Mouse (Mus musculus): ENCODE results near the gene Zfp362.

Gene Zfp362

GRCm38 (mm10) chr4:128806043-128806826, at the start of gene Zfp362:
TSS of gene Zfp362 (minus strand) at chr4:128806045.
- DNase-seq, result peak; percentile 97

DNA sequence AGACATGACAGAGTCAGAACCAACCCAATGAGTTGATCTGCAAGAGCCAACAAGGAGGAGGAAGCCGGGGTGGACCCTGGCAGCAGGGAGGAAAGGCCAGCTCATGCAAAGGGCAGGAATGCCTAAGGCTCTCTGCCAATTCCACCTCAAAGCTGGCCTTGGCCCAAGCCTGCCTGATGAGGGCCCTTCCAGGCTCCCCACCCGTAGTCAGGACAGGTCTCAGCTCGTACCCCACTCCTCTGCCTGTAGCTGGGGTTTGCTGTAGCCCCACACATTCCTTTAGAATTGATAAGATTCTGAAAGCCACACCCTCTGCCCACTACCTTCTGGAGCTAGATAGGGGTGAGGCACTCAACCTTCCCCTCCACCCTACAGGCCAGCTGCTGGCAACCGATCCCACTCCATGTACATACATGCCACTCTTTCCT, 49.8 kb upstream of the Zfp362 start:
- peak; percentile 92 for DNase-seq

DNA sequence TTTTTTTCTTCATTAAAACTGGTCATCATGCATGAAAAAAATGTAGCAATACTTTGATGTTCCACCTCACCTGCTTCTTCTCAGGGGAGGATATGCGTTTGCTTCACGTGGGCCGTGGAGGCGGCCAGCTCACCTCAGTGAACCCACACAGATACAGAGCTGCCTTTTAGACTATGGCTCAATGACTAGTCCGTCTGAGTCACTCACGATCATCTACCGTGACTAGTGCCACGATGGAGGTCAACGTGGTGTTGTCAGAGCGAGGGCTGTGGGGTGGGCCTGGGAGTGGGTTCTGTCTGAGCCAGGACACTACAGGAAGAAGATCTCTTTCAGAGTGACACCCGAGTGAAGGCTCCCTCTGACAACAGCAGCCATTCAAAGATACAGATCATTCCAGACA, 47.3 kb upstream of the Zfp362 start:
- no peak for DNase-seq

DNA sequence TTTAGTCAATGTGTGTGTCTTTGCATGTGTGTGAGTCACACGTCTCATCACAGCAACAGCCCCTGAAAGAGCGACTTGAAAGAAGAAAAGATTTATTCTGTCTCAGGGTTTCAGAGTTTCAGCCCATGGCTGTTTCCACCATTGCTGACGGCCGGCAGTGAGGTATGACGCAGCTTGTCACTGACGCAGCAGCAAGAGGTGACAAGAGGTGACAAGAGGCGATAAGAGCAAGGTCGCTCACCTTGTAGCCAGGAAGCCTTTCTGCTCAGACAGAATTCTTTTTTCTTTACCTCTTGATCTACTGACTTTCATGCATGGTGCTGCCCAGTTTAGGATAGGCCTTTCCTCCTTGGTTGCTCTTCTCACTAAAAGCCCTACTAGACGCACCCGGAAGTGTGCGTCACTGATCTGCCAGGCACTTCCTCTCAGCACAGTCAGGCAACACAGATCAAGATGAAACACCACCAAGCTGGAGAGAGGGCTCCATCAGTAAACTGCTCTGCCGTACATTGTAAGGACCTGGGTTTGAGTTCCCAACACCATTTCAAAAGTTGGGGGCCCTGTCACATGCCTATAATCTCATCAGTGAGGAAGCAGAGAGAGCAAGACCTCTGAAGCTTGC, 46.5 kb upstream of the Zfp362 start:
- no peak for DNase-seq

GRCm38 (mm10) chr4:128849686-128850085, 43.8 kb upstream of the Zfp362 start:
- DNase-seq, result no peak

DNA sequence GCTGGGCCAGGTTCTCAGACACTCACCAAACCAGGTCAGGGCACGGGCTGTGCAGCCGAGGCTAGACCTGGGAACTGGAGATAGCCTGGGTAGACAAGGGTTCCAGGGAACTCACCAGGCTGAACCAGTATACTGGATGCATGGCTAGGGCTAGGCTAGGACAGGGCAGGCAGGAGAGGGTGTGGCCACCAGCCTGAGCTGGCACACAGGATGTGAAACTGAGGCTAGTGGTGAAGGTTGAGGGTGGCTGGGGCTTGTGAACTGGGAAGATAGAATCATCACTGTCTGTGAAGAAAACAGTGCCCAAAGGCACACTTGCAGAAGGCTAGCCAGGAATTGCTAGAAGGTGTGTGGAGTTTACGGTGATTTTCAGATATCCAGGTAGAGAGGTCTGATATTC, 43.1 kb upstream of the Zfp362 start:
- DNase-seq, result no peak

DNA sequence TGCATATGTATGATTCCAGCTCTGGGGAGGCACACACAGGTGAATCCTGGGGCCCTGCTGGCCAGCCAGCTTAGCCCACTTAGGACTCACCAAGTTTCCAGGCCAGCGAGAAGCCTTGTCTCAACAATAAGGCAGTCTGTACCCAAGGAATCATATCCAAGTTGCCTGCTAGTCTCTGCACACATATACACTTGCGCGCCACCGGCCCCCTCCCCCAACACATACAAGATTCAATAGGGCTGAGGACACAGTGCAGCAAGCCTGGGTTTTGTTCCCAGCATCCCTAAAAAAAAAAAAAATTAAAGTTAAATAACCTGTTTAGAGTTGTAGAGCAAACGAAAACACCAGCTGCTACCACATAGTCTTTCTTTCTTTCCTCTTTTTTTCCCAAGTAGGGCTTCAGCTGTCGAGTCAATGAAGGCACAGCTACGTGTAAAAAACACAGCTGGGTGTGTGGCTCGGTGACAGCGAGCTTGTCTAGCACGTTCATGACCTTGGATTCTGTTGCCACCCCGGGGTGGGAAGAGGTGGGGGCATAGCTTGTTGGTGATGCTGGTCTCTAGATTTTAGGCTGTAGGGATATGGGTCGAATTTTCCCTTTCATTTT, 39.6 kb upstream of the Zfp362 start:
- DNase-seq, result no peak

- DNase-seq, result no peak
Measured at GRCm38 (mm10) chr4:128844566-128844965, 38.7 kb upstream of the Zfp362 start.

DNA sequence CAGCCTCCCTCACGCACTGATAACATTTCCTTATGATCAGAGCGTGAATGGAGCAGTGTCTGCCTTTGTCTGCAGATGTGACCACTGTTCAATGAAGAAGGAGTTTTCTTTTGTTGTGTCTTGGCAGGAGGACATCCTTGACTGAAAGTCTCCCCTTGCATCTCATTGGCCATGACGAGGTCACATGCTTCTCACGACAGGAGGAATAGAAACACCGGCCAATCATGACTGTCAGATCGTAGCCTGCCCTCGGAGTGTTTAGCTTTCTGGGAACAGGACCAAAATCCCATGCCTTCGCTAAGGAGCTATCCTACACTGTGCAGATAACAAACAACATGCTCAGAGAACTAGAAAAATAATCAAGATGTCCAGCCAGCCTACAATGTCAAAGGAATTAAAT, 35.4 kb upstream of the Zfp362 start:
- DNase-seq, result peak; percentile 91

- DNase-seq, result peak; percentile 97
Measured at GRCm38 (mm10) chr4:128839811-128840738, 34.2 kb upstream of the Zfp362 start.

GRCm38 (mm10) chr4:128838202-128838601, 32.4 kb upstream of the Zfp362 start:
- DNase-seq, result no peak

DNA sequence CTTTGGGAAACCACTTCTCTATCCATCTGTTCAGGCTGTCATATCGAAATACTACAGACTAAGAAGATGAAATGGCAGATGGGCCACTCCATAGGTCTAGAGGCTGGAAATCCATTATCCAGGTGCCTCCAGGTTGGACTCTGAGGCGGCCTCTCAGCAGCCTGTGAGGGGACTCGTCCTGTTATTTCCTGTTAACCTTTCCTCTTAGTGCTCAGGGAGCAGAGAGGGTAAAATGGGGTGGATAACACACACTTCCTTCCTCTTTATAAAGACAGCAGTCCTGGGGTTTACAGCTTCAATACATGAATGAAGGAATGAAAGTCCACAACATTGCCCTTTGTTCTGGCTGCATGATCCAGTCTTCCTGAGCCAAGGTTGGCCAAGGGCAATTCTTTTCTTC, 18.3 kb upstream of the Zfp362 start:
- no peak for DNase-seq

- no peak for DNase-seq
Measured at GRCm38 (mm10) chr4:128820568-128820967, 14.7 kb upstream of the Zfp362 start.

DNA sequence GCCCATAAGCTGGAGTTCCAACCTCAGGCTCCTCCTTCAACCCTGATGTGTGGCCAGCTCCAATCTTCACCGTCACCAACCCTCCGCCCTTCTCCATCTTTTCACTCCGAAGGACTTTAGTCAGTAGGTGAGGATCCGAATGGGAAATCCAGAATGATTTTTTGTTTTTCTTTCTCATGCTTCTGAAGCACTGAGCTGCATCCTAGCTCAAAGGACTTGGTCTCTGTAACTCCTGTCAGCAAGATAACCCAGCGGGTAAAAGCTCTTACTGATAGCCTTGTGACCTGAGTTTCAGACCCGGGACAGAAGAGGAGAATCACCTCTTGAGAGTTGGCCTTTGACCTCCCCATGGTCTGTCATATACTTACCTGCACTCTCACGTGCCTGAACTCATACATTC, 11.2 kb upstream of the Zfp362 start:
- no peak for DNase-seq

- peak; percentile 99 for DNase-seq
Measured at GRCm38 (mm10) chr4:128811382-128812056, 5.7 kb upstream of the Zfp362 start.

DNA sequence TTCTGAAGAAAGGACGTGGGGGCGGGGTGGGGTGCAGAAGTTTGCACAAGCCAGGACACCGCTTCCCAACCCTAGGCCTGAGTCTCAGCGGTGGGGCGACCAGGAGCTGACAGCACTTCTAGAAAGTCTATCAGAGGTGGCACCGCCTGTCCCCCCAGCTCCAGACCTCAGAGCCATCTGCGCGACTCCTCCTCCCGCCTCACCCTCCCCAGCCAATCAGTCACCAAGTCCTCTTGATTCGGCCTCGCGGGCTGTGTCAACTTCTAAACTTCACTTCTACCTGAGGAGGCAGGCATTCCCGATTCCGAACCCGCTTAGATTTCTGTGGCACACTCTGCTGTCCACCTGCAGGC, 958 bp upstream of the Zfp362 start:
- DNase-seq, result peak; percentile 98

- no peak for DNase-seq
Measured at GRCm38 (mm10) chr4:128805150-128806042, 449 bp downstream of the Zfp362 start.

GRCm38 (mm10) chr4:128804426-128805149, 1.3 kb downstream of the Zfp362 start:
- DNase-seq, result no peak

GRCm38 (mm10) chr4:128803569-128803968, 2.3 kb downstream of the Zfp362 start:
- DNase-seq, result no peak

DNA sequence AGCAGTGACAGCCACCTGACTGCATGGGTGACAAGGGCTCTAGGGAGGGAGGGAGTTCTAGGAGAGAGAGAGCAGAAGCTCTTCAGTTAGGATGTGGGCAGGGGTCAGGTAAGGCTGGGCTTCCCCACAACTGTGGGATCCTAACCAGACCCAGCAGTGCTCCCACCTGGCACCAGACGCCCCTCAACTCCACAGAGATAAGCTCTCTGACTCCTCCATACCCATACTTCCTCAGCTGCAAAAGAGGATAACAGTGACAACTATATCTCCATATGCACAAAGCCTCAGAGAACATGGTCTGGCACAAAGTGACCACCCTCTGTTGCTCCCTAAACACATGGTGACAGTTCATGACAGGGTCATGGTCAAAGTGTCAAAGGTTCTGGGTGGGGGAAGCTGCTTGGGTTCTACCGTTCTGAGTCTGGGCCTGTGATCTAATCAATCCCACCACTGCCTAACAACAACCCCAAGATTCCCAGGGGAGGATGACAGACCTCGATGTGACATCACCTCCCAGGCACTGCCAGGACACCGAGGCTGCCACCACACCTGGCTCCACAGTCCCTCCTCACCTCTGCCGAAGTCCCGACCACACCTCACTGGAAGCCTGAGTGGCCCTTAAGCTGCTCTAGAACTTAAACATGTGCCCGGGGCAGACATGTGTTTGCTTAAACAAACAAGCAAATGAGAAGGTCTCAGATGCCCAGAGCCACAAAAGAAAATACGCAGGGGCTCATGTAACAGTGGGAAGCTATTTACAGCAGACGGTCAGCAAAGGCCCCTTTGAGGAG, 4.0 kb downstream of the Zfp362 start:
- no peak for DNase-seq

Data from heart, adult 11 months (tissue).